Mouse (Mus musculus): ENCODE measurements around the gene 4932438H23Rik. TPM values are rescaled to one million over a fixed set of nuclear protein-coding genes. Genes with fewer than 3 reads are reported as not detected.

Gene 4932438H23Rik
- total RNA-seq (2012; rRNA removed) (not detected in 2 replicates), polyA plus RNA-seq (2012; ENCODE audit: insufficient read depth in 1 of 2, insufficient read length in 2 of 2, low read depth in 1 of 2, low replicate concordance in 2 of 2, missing spikeins in 1 of 2) (not detected)

DNA sequence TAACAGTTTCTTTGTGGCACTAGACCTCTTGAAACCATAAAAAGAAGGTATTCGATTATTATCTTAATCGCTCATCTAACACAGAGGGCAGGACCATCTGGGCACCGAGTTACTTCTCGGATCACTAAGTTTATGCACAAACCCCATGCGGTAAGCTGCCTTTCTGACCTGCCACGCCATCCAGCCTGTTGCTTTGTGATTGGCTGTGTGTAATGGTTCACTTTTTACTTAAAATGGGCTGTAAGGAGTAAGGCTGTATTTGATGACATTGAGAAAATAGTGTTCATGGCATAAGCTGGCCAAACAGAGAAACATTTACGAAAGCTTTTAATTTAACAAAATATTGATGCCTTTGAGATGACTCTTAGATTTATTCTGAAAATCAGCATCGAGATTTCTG lies at the start of gene 4932438H23Rik:
Gene 4932438H23Rik (minus strand): TSS at position 101 of the 400 bp plus-strand sequence.
- Histone ChIP-seq H3K27me3 (ENCODE audit: control insufficient read depth in 1 of 2, insufficient read depth in 2 of 2, low read length in 2 of 2) (no peaks in the 10 kb centered on the region), H3K27ac (ENCODE audit: control insufficient read depth, low read depth, low read length) (no peak within 1 kb of the TSS), H3K79me2 (ENCODE audit: control insufficient read depth, insufficient read depth, low read length, poor library complexity) (no peaks in the 10 kb centered on the region), H3K9me3 (replicated peaks; ENCODE audit: insufficient read depth, low read length) (no peaks in the 10 kb centered on the region), H3K4me1 (ENCODE audit: control insufficient read depth in 1 of 2, insufficient read depth in 2 of 2, low read length in 2 of 2) (no peaks in the 10 kb centered on the region), H3K9ac (ENCODE audit: control insufficient read depth, low read depth, low read length, poor library complexity, severe bottlenecking) (no peak within 1 kb of the TSS), H3K36me3 (ENCODE audit: control insufficient read depth in 1 of 2, insufficient read depth in 2 of 2, low read length in 2 of 2) (no peaks in the 10 kb centered on the region; a peak in 1 of 4 replicates), H3K4me3 (ENCODE audit: control insufficient read depth in 1 of 2, insufficient read depth in 1 of 2, low read depth in 2 of 2, low read length in 2 of 2) (no peak within 1 kb of the TSS)
- TF ChIP-seq MAX (IDR thresholded peaks at IDR 0.05; ENCODE audit: low read length) (no peak), TBP (IDR thresholded peaks at IDR 0.05; ENCODE audit: low read depth, low read length) (no peak), MYC (IDR thresholded peaks at IDR 0.05; ENCODE audit: low read depth, low read length) (no peak), ELF1 (IDR thresholded peaks at IDR 0.05; ENCODE audit: low read depth, low read length) (no peak), CTCF (IDR thresholded peaks at IDR 0.05 in 2 of 3, conservative IDR thresholded peaks at IDR 0.05 in 1 of 3; ENCODE audit: control insufficient read depth in 1 of 3, insufficient read depth in 1 of 3, low read depth in 2 of 3, low read length in 3 of 3, poor library complexity in 1 of 3, severe bottlenecking in 1 of 3) (no peak), MAZ (IDR thresholded peaks at IDR 0.05; ENCODE audit: low read depth, low read length) (no peak), SMC3 (IDR thresholded peaks at IDR 0.05; ENCODE audit: low read depth, low read length) (no peak), ZMIZ1 (IDR thresholded peaks at IDR 0.05; ENCODE audit: low read depth, low read length) (no peak), MXI1 (IDR thresholded peaks at IDR 0.05; ENCODE audit: low read depth, low read length) (no peak), GATA1 (IDR thresholded peaks at IDR 0.05; ENCODE audit: low read depth, low read length) (no peak), POLR2AphosphoS2 (IDR thresholded peaks at IDR 0.05; ENCODE audit: low read length) (no peak), ETS1 (IDR thresholded peaks at IDR 0.05; ENCODE audit: low read depth, low read length) (no peak), KAT2A (conservative IDR thresholded peaks at IDR 0.05; ENCODE audit: low read depth, low read length) (no peak), ZC3H11A (IDR thresholded peaks at IDR 0.05; ENCODE audit: low read depth, low read length) (no peak), POLR2A (IDR thresholded peaks at IDR 0.05; ENCODE audit: control insufficient read depth in 1 of 2, insufficient read depth in 1 of 2, low read depth in 1 of 2, low read length in 2 of 2, poor library complexity in 1 of 2) (no peak), E2F4 (IDR thresholded peaks at IDR 0.05; ENCODE audit: borderline replicate concordance, low read depth, low read length) (no peak), POLR2AphosphoS5 (IDR thresholded peaks at IDR 0.05; ENCODE audit: borderline replicate concordance, low read depth, low read length) (no peak), TCF12 (IDR thresholded peaks at IDR 0.05; ENCODE audit: low read depth, low read length) (no peak), ZKSCAN1 (IDR thresholded peaks at IDR 0.05; ENCODE audit: low read depth, low read length) (no peak)
- no peak for DNase-seq (ENCODE audit: low read depth, low spot score)

DNA sequence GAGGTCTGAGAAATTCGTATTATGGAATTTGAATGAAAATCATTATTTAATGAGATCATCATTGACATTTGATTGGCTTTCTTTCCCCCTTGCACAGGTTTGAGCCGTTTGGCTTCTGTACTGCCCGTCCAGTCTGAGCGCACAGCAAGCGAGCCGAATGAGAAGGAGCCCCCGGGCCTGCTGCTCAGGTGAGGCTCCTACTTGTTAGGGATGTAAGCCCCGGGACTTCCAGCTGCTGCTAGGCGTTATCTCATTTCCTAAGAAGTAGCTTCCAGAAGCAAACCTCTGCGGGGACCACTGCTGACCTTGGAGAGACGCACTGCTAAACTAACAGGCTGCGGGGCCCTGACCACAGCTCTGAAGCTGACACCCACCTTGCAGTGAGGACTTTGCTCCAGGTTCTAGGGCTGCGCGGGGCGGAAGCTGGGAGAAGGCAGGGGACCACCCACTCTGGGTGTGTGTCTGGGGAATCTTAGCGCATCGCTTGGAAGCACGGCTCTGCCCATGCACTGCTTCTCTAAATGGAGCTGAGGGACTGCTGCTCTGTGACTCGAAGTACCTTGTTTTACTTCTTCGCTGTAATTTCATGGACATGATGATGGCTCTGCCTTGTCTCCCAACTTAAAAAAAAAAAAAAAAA lies 46.2 kb upstream of the 4932438H23Rik start:
- Histone ChIP-seq H3K4me3 (ENCODE audit: control insufficient read depth in 1 of 2, insufficient read depth in 1 of 2, low read depth in 2 of 2, low read length in 2 of 2) (no peak overlapping the region), H3K27ac (ENCODE audit: control insufficient read depth, low read depth, low read length) (no peak overlapping the region), H3K27me3 (ENCODE audit: control insufficient read depth in 1 of 2, insufficient read depth in 2 of 2, low read length in 2 of 2) (no peaks in the 10 kb centered on the region), H3K9ac (ENCODE audit: control insufficient read depth, low read depth, low read length, poor library complexity, severe bottlenecking) (no peak overlapping the region), H3K4me1 (ENCODE audit: control insufficient read depth in 1 of 2, insufficient read depth in 2 of 2, low read length in 2 of 2) (no peaks in the 10 kb centered on the region), H3K79me2 (ENCODE audit: control insufficient read depth, insufficient read depth, low read length, poor library complexity) (no peaks in the 10 kb centered on the region), H3K9me3 (replicated peaks; ENCODE audit: insufficient read depth, low read length) (no peaks in the 10 kb centered on the region), H3K36me3 (ENCODE audit: control insufficient read depth in 1 of 2, insufficient read depth in 2 of 2, low read length in 2 of 2) (no peaks in the 10 kb centered on the region)
- DNase-seq (ENCODE audit: low read depth, low spot score), result no peak
- no peak for TF ChIP-seq SMC3 (IDR thresholded peaks at IDR 0.05; ENCODE audit: low read depth, low read length)
- TF ChIP-seq NELFE (IDR thresholded peaks at IDR 0.05; ENCODE audit: low read depth, low read length), result no peak
- no peak for TF ChIP-seq CTCF (IDR thresholded peaks at IDR 0.05 in 2 of 3, conservative IDR thresholded peaks at IDR 0.05 in 1 of 3; ENCODE audit: control insufficient read depth in 1 of 3, insufficient read depth in 1 of 3, low read depth in 2 of 3, low read length in 3 of 3, poor library complexity in 1 of 3, severe bottlenecking in 1 of 3)
- no peak for TF ChIP-seq TBP (IDR thresholded peaks at IDR 0.05; ENCODE audit: low read depth, low read length)
- no peak for TF ChIP-seq CHD1 (IDR thresholded peaks at IDR 0.05; ENCODE audit: low read depth, low read length)
- TF ChIP-seq MXI1 (IDR thresholded peaks at IDR 0.05; ENCODE audit: low read depth, low read length), result no peak
- TF ChIP-seq TCF12 (IDR thresholded peaks at IDR 0.05; ENCODE audit: low read depth, low read length), result no peak
- TF ChIP-seq RAD21 (IDR thresholded peaks at IDR 0.05; ENCODE audit: low read depth, low read length), result no peak
- TF ChIP-seq MAX (IDR thresholded peaks at IDR 0.05; ENCODE audit: low read length), result no peak
- TF ChIP-seq CHD2 (IDR thresholded peaks at IDR 0.05; ENCODE audit: low read length), result no peak
- TF ChIP-seq JUND (IDR thresholded peaks at IDR 0.05; ENCODE audit: low read depth, low read length), result no peak
- TF ChIP-seq ZC3H11A (IDR thresholded peaks at IDR 0.05; ENCODE audit: low read depth, low read length), result no peak
- no peak for TF ChIP-seq MYB (IDR thresholded peaks at IDR 0.05; ENCODE audit: low read depth, low read length)
- no peak for TF ChIP-seq EP300 (IDR thresholded peaks at IDR 0.05; ENCODE audit: low read depth in 1 of 2, low read length in 2 of 2)
- TF ChIP-seq MAZ (IDR thresholded peaks at IDR 0.05; ENCODE audit: low read depth, low read length), result no peak
- no peak for TF ChIP-seq KAT2A (conservative IDR thresholded peaks at IDR 0.05; ENCODE audit: low read depth, low read length)
- TF ChIP-seq BHLHE40 (IDR thresholded peaks at IDR 0.05; ENCODE audit: borderline replicate concordance, low read depth, low read length), result no peak

Data from MEL (cell line).